Comparison of ENCODE assay signal across 8 mouse cellular contexts in the genomic region with DNA sequence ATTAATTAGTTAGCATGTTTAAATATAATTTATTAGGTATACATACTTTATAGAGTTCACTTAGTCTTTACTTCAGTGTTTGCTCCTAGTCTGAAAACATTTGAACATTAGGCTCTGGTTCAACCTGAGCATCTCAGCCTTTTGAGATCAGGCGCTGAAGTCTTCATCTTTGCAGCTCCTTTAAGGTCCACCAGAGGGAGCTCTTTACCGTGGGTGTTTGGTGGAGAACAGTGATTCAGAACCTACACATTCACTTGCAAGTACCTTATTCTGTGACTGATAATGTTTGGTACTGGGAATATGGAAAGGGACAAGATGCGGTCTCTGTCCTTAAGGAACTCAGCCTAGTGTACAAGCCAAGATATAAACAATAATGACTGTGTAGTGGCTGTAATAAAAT. TPM values are rescaled to one million over a fixed set of nuclear protein-coding genes. Genes with fewer than 3 reads are reported as not detected.
DNase-seq lines count a peak whose midpoint lies in the region; ATAC-seq and TF ChIP-seq lines count a peak whose summit lies in the region.

No protein-coding gene starts in this region.

- peak; percentile 93 for TF ChIP-seq CTCF in intestine, postnatal 0 days (IDR thresholded peaks at IDR 0.05; ENCODE audit: low read depth)
- peak; percentile 86 for TF ChIP-seq CTCF in brain, embryonic 14.5 days (IDR thresholded peaks at IDR 0.05; ENCODE audit: borderline replicate concordance, extremely low read depth, insufficient read depth, insufficient read length)

- H3K27me3 ChIP-seq in intestine, postnatal 0 days (replicated peaks; ENCODE audit: control insufficient read depth, insufficient read depth, low read length): 0 out of 2 replicates have a peak, but pooled peaks cover 4% of the 10 kb centered on the region
- no peaks in the 10 kb centered on the region for H3K27me3 ChIP-seq in intestine, embryonic 16.5 days (replicated peaks; ENCODE audit: control insufficient read depth, insufficient read depth, low read length)

- no peaks in the 10 kb centered on the region for H3K36me3 ChIP-seq in intestine, postnatal 0 days (ENCODE audit: control insufficient read depth, insufficient read depth)
- H3K36me3 ChIP-seq in intestine, embryonic 16.5 days (ENCODE audit: control insufficient read depth, insufficient read depth, low read length): no peaks in the 10 kb centered on the region

- no peak overlapping the region for H3K4me3 ChIP-seq in intestine, postnatal 0 days (ENCODE audit: low read depth, low read length)
- H3K4me3 ChIP-seq in intestine, embryonic 16.5 days (ENCODE audit: low read length): no peak overlapping the region

- H3K27ac ChIP-seq in intestine, postnatal 0 days (ENCODE audit: low read depth, low read length): no peak overlapping the region
- H3K27ac ChIP-seq in intestine, embryonic 16.5 days (ENCODE audit: low read length): no peak overlapping the region

- no peak overlapping the region for H3K9ac ChIP-seq in intestine, postnatal 0 days (ENCODE audit: low read depth, low read length)
- no peak overlapping the region for H3K9ac ChIP-seq in intestine, embryonic 16.5 days (ENCODE audit: low read depth, low read length)

- DNase-seq in ES-CJ7 (ENCODE audit: low read depth, low spot score): peak; percentile 68
- peak; percentile 84 for DNase-seq in brain, embryonic 14.5 days (ENCODE audit: low read depth)
- DNase-seq in fibroblast of lung, adult 2 months (ENCODE audit: low read depth): peak; percentile 28
- DNase-seq in layer of hippocampus, postnatal 14 days (ENCODE audit: low spot score in 2 of 2): peak; percentile 32 to 48
- DNase-seq in natural killer cell, adult 2 months (ENCODE audit: low spot score in 2 of 2): peak; percentile 46 to 65
- DNase-seq in gastrocnemius, postnatal 36 days: no peak

- intact Hi-C loops in gastrocnemius, postnatal 36 days (cut with DNase I): loop anchor here (5.0 kb wide), 2 partner anchors 110 to 125 kb away; no protein-coding TSS in a partner anchor

- no peaks in the 10 kb centered on the region for H3K4me1 ChIP-seq in intestine, postnatal 0 days (replicated peaks; ENCODE audit: control insufficient read depth, insufficient read depth, low read length)
- H3K4me1 ChIP-seq in intestine, embryonic 16.5 days (ENCODE audit: control insufficient read depth, insufficient read depth, low read length): no peaks in the 10 kb centered on the region

- TF ChIP-seq POLR2A in brain, embryonic 14.5 days (IDR thresholded peaks at IDR 0.05; ENCODE audit: borderline replicate concordance, extremely low read depth, insufficient read depth, insufficient read length, poor library complexity, severe bottlenecking): no peak

- no peaks in the 10 kb centered on the region for H3K9me3 ChIP-seq in intestine, postnatal 0 days (ENCODE audit: control insufficient read depth)
- no peaks in the 10 kb centered on the region for H3K9me3 ChIP-seq in intestine, embryonic 16.5 days (ENCODE audit: control insufficient read depth, low read length)

- 18% methylated on average over 3 of the region's 3 CpGs for WGBS in intestine, postnatal 0 days
- WGBS in intestine, embryonic 16.5 days: 9% methylated on average over 3 of the region's 3 CpGs

- ATAC-seq in intestine, postnatal 0 days: no peak
- ATAC-seq in intestine, embryonic 16.5 days: no peak

- H3K4me2 ChIP-seq in intestine, postnatal 0 days (replicated peaks; ENCODE audit: low read depth): no peak overlapping the region
- no peak overlapping the region for H3K4me2 ChIP-seq in intestine, embryonic 16.5 days (ENCODE audit: low read depth, low read length)

RNA-seq across cellular contexts. Expression of a gene that starts 13.4 kb away (rescaled TPM):
- polyA plus RNA-seq in intestine, postnatal 0 days (2015; fragmentation: Nextera tagmentation; extraction: Ambion mirVana): 0.37 and 0.74 TPM in 2 replicates
- polyA plus RNA-seq in intestine, embryonic 16.5 days (2015; fragmentation: Nextera tagmentation; extraction: Ambion mirVana): 0.71 and 1.1 TPM in 2 replicates
- not detected in 2 replicates for polyA plus RNA-seq in brain, embryonic 14.5 days (2012; rRNA removed)
- not detected for total RNA-seq in layer of hippocampus, postnatal 14 days (2021)
- total RNA-seq in gastrocnemius, postnatal 36 days (2021): 1 to 10 TPM in 1 of 2 experiments, not detected in 1; 2.5 TPM

RNA-seq across cellular contexts. Expression of a gene that starts 16.8 kb away (rescaled TPM):
- polyA plus RNA-seq in intestine, postnatal 0 days (2015; fragmentation: Nextera tagmentation; extraction: Ambion mirVana): 9.1 and 11.0 TPM in 2 replicates
- 25.7 and 29.1 TPM in 2 replicates for polyA plus RNA-seq in intestine, embryonic 16.5 days (2015; fragmentation: Nextera tagmentation; extraction: Ambion mirVana)
- 1.6 and 1.7 TPM in 2 replicates for polyA plus RNA-seq in brain, embryonic 14.5 days (2012; rRNA removed)
- total RNA-seq in layer of hippocampus, postnatal 14 days (2021): under 1 TPM; 0.36 to 0.53 TPM
- under 1 TPM; 0.30 to 0.33 TPM for total RNA-seq in gastrocnemius, postnatal 36 days (2021)

RNA-seq across cellular contexts. Expression of a gene that starts 32.2 kb away (rescaled TPM):
- 6.5 and 7.5 TPM in 2 replicates for polyA plus RNA-seq in intestine, postnatal 0 days (2015; fragmentation: Nextera tagmentation; extraction: Ambion mirVana)
- polyA plus RNA-seq in intestine, embryonic 16.5 days (2015; fragmentation: Nextera tagmentation; extraction: Ambion mirVana): 6.2 and 7.0 TPM in 2 replicates
- polyA plus RNA-seq in brain, embryonic 14.5 days (2012; rRNA removed): 0.86 and 1.7 TPM in 2 replicates
- 1 to 10 TPM; 5.7 to 5.8 TPM for total RNA-seq in layer of hippocampus, postnatal 14 days (2021)
- 1 to 10 TPM in 1 of 2 experiments, under 1 TPM in 1; 0.97 to 1.4 TPM for total RNA-seq in gastrocnemius, postnatal 36 days (2021)

RNA-seq across cellular contexts. Expression of a gene that starts 41.2 kb away (rescaled TPM):
- polyA plus RNA-seq in intestine, postnatal 0 days (2015; fragmentation: Nextera tagmentation; extraction: Ambion mirVana): 0.51 and 0.95 TPM in 2 replicates
- polyA plus RNA-seq in intestine, embryonic 16.5 days (2015; fragmentation: Nextera tagmentation; extraction: Ambion mirVana): not detected in 2 replicates
- not detected in 2 replicates for polyA plus RNA-seq in brain, embryonic 14.5 days (2012; rRNA removed)
- not detected for total RNA-seq in layer of hippocampus, postnatal 14 days (2021)
- 1 to 10 TPM in 1 of 2 experiments, not detected in 1; 1.3 TPM for total RNA-seq in gastrocnemius, postnatal 36 days (2021)

RNA-seq across cellular contexts. Expression of a gene that starts 42.6 kb away (rescaled TPM):
- 0.61 and 0.78 TPM in 2 replicates for polyA plus RNA-seq in intestine, postnatal 0 days (2015; fragmentation: Nextera tagmentation; extraction: Ambion mirVana)
- 1.1 and 1.2 TPM in 2 replicates for polyA plus RNA-seq in intestine, embryonic 16.5 days (2015; fragmentation: Nextera tagmentation; extraction: Ambion mirVana)
- not detected in 2 replicates for polyA plus RNA-seq in brain, embryonic 14.5 days (2012; rRNA removed)
- total RNA-seq in layer of hippocampus, postnatal 14 days (2021): not detected
- total RNA-seq in gastrocnemius, postnatal 36 days (2021): 1 to 10 TPM in 1 of 2 experiments, not detected in 1; 1.7 TPM

Comparison
In these comparisons a context has a peak if more than half of its experiments do, and no peak if none do; other contexts are left out.
1. DNase-seq: peak in ES-CJ7 (single experiment), brain, embryonic 14.5 days (single experiment), fibroblast of lung, adult 2 months (single experiment), layer of hippocampus, postnatal 14 days (2 of 2) and natural killer cell, adult 2 months (2 of 2); none in gastrocnemius, postnatal 36 days (0 of 2).